Mouse (Mus musculus): ENCODE measurements around the gene Vrk3.

Vrk3 gene

GRCm38 (mm10) chr7:44760366-44760765, 12.2 kb downstream of the Vrk3 start:
- no peak for DNase-seq (ENCODE audit: low spot score in 2 of 2)

DNA sequence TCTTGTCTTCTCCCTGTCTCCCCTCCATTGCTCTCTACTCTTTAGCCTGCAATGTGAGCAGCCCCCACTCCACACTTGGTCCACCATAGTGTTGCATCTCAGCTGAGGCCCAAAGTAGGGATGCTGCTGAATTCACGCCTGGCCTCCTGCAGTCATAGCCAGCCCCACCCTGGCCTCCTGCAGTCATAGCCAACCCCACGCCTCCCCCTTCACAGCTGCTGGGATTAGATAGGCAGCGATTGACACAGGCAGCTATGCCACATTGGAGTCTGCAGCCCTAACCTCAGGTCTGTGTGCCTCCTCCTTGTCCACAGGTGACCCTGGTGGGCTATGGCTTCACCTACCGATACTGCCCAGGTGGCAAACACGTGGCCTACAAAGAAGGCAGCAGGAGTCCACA, 19.9 kb downstream of the Vrk3 start:
- DNase-seq (ENCODE audit: low spot score in 2 of 2), result no peak

- peak; percentile 5 to 37 for DNase-seq (ENCODE audit: low spot score in 2 of 2)
Observed at GRCm38 (mm10) chr7:44770046-44770578, 21.9 kb downstream of the Vrk3 start.

- no peak for DNase-seq (ENCODE audit: low spot score in 2 of 2)
Observed at GRCm38 (mm10) chr7:44772591-44773204, 24.5 kb downstream of the Vrk3 start.

GRCm38 (mm10) chr7:44776849-44777498, 28.8 kb downstream of the Vrk3 start:
- no peak for DNase-seq (ENCODE audit: low spot score in 2 of 2)

GRCm38 (mm10) chr7:44780101-44780500, 31.9 kb downstream of the Vrk3 start:
- no peak for DNase-seq (ENCODE audit: low spot score in 2 of 2)

GRCm38 (mm10) chr7:44789531-44789930, 41.3 kb downstream of the Vrk3 start:
- DNase-seq (ENCODE audit: low spot score in 2 of 2), result no peak

DNA sequence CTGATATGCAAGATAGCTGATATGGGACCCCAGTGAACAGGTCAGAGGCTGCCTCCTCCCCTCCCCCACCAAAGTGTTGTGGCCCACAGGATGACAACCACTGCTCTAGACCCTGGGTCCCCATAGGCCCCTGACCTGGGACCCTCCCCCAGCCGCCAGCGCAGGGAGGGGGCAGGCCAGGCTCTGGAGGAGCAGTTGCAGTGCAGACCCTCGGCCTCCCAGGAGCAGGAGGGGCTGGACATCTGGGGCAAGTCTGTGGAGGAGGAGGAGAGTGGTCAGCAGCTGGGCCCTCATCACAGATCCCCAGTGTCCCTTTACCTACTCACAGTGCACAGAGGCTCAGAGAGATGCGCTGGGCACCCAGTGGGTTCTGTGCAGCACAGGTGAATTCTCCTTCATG, 41.9 kb downstream of the Vrk3 start:
- DNase-seq (ENCODE audit: low spot score in 2 of 2), result no peak

DNA sequence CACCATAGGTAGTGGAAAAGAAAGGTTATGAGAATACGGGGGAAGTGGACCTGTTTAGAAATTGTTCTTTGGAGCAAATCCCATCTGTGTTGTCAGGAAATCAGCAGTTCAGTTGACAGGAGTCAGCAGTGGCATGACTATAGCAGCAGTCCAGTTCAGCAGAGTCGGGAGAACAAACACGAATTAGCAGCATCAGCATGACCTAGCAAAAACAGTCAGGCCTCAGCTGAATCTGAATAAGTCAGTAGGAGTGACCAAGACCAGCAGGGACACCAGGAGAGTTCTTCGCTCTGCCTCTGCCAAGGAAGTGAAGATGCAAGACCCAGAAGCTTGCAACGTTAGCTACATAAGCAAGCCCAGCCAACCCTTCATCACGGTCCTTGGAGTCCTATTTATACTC, 44.6 kb downstream of the Vrk3 start:
- DNase-seq (ENCODE audit: low spot score in 2 of 2), result no peak

- DNase-seq (ENCODE audit: low spot score in 2 of 2), result no peak
Observed at GRCm38 (mm10) chr7:44808927-44809326, 60.7 kb downstream of the Vrk3 start.

DNA sequence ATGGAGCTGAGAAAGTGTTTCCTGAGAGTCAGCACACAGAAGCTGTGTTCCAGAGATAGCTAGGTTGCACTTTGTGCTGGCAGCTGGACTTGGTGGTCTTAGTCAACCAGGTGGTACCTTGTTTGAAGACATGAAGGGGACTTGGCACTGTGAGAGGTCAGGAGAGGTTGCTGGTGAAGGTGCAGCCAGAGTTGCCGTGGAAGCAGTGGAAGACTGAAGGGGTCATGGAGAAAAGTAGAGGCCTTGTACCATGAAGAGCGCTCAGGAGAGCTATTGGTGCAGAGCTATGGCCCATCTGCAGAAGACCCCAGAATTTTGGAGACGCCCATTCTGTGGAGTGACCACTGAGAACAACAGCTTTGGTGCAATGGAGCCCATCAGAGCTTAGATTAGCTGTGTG, 61.3 kb downstream of the Vrk3 start:
- no peak for DNase-seq (ENCODE audit: low spot score in 2 of 2)

DNA sequence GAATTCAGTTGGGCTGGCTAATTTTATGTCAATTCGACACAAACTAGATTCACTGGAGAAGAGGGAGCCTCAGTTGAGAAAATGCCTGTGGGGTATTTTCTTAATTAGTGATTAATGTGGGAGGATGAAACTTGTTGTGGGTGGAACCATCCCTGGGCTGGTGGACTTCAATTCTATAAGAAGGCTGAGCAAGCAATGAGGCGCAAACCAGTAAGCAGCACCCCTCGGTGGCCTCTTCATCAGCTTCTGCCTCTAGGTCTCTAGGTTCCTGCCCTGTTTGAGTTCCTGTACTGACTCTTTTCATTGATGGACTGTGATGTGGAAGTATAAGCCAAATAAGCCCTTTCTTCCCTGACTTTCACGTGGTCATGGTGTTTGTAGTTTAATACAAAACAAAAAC, 62.2 kb downstream of the Vrk3 start:
- no peak for DNase-seq (ENCODE audit: low spot score in 2 of 2)

- DNase-seq (ENCODE audit: low spot score in 2 of 2), result no peak
Observed at GRCm38 (mm10) chr7:44810819-44811557, 62.8 kb downstream of the Vrk3 start.

DNA sequence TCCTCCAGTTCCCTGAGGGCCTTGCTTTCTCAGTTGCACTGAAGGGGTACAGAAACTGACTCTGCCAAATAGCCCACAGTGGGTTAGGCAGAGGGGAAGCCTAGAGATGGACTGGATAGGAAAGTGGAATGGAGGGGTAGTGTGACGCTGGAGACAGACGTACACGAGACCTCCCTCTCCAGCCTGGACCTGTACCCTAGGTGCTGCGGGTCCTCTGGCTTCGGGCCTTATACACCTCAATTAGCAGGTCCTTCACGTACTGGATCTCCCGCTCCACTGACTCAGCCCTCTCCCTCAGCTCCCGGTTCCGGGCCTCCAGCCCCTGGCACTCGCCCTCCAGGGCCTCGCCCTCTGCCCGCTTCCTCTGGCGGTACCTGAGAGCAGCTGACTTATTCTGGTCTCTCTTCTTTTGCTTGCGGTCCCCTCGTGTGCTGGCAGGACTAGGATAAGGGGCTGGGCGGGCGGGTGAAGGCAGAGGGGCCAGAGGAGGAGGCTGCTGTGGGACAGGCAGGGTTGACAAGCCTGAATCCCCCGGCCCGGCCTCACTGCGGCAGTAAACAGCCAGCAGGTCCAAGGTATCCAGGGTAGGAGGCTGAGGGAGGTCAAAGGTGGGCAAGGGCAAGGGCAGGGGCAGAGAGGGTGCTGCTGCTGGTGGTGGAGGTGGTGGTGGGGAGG, 64.6 kb downstream of the Vrk3 start:
- DNase-seq (ENCODE audit: low spot score in 2 of 2), result no peak

DNA sequence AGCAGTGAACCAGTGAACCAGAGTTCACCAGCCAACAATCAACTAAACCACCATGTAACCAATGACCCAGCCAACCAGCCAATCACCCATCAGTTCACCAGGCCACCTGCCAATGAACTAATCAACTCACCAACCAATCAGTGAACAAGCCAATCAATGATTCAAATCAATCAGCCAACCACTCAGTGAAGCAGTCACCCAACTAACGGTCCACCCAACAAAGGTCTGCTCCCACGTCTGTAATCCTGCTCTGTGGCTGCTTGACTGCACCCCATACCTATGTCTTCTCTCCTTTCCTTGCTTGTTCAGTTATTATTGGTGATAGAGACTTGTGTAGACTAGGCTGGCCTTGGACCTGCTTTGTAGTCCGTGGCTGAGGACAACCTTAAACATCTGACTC, 65.8 kb downstream of the Vrk3 start:
- no peak for DNase-seq (ENCODE audit: low spot score in 2 of 2)

DNA sequence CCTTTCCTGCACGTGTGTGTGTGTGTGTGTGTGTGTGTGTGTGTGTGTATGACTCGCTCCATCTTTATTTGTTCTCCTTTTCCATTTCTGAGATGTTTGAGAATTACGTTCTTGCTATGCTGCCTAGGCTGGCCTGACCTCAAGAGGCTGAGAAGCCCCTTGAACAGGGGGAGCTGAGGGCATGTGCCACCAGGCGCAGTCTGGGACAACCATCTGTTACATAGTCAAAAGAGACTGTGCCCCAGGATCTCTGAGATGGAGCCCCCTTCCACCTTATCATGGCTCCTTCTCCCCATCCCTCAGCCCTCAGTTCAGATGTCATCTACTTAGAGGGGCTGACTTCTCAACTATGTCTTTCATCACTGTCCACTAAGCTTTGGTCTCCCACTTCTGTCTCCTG, 66.2 kb downstream of the Vrk3 start:
- DNase-seq (ENCODE audit: low spot score in 2 of 2), result no peak

DNA sequence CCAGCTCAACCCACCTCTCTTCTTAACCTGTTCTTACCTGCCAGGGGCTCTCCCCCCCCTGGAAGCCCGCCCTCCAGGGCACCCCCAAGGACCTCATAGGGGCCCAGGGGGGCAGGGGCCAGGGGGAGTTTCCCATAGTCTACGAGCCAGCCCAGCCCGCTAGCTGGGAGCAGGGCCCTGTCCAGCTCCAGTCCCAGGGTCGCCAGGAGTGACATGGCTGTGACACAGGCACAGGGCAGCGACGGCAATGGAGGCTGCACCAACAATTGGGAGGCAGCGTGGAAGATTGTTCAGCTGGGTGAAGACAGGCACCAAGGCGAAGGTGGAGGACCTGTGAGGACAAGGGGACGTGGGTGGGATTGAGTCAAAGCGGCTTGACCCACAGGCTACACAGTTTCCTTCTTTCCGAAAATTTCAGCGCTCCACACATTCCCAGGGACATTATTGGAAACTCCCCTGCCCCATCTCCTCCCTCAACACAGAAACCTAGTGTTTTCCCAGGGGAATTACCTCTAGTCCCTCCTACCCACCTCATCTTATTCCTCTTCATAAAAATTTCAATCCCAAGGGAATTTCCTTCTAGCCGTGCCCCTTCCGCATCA, 66.8 kb downstream of the Vrk3 start:
- DNase-seq (ENCODE audit: low spot score in 2 of 2), result peak in 1 of 2 experiments; percentile 13

- DNase-seq (ENCODE audit: low spot score in 2 of 2), result peak; percentile 99
Observed at GRCm38 (mm10) chr7:44815721-44816469, 67.7 kb downstream of the Vrk3 start, which contains the start of the genes Nup62 and Il4i1. Gene Nup62, plus strand, starts transcription at chr7:44816088. Gene Il4i1, plus strand, starts transcription at chr7:44816387.

GRCm38 (mm10) chr7:44816470-44817021, 68.3 kb downstream of the Vrk3 start, which contains the start of gene Atf5:
Gene Atf5, minus strand, starts transcription at chr7:44816658.
- DNase-seq (ENCODE audit: low spot score in 2 of 2), result peak in 1 of 2 experiments; percentile 64

DNA sequence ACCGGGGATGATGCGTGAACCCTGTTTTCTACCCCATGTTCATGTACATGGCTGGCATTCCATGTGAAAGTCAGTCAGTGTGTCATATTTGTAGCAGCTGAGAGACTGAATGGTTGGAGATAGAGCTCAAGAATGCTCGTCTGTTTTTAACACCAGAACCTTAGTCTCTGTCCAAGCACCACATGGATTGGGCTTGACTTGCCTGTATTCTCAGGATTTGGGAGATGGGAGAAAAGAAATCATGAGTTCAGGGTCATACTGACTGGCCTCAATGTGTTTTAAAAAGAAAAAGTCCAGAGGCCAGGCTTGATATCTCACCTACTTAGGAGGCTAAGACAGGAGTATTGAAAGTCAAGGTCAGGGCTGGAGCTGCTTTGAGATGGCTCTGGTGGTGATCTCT, 69.2 kb downstream of the Vrk3 start:
- peak in 1 of 2 experiments; percentile 4 for DNase-seq (ENCODE audit: low spot score in 2 of 2)

DNA sequence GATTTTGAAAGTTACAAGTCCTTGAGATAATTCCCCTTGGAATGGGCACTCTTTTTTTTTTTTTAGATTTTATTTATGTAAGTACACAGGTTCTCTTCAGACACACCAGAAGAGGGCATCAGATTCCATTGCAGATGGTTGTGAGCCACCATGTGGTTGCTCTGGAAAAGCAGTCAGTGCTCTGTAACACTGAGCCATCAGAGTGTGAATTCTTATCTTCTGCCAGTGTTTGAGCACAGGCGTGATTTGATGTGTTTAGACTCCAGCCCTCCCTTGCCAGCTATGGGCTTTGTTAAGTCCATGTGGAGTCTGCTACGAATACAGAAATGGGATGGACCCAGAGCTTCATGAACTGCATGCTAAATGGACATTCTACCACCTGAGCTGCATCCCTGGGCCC, 70.0 kb downstream of the Vrk3 start:
- DNase-seq (ENCODE audit: low spot score in 2 of 2), result no peak

Measured in heart, adult 9 months (tissue).